Mouse (Mus musculus) cerebellum, adult 8-10 months (tissue): ENCODE measurements around the gene 6430550D23Rik.

Experiments
- DNase-seq: peaks from one replicate; pipeline ENCODE4 v3.0.0; 2022

Gene 6430550D23Rik

GRCm38 (mm10) chr2:156007888-156008532 is at the start of gene 6430550D23Rik, which contains the start of gene Ergic3:
Gene 6430550D23Rik, minus strand, starts transcription at chr2:156007977.
Gene Ergic3, plus strand, starts transcription at chr2:156008045.
- peak; percentile 97 for DNase-seq

GRCm38 (mm10) chr2:156052816-156053215 is 45.0 kb upstream of the 6430550D23Rik start, which contains the start of gene Fer1l4:
Gene Fer1l4, minus strand, starts transcription at chr2:156052947.
- no peak for DNase-seq

- DNase-seq = no peak
Observed at GRCm38 (mm10) chr2:156047929-156048328, 40.2 kb upstream of the 6430550D23Rik start.

GRCm38 (mm10) chr2:156042903-156043302 is 35.1 kb upstream of the 6430550D23Rik start:
- DNase-seq = no peak

- no peak for DNase-seq
Observed at GRCm38 (mm10) chr2:156039390-156039789, 31.6 kb upstream of the 6430550D23Rik start.

- DNase-seq = no peak
Observed at GRCm38 (mm10) chr2:156025482-156025881, 17.7 kb upstream of the 6430550D23Rik start.

- DNase-seq = no peak
Observed at GRCm38 (mm10) chr2:156021765-156022164, 14.0 kb upstream of the 6430550D23Rik start.

- no peak for DNase-seq
Observed at GRCm38 (mm10) chr2:156021219-156021618, 13.4 kb upstream of the 6430550D23Rik start.

GRCm38 (mm10) chr2:156018106-156018505 is 10.3 kb upstream of the 6430550D23Rik start:
- DNase-seq = no peak

GRCm38 (mm10) chr2:156005393-156005792 is 2.4 kb downstream of the 6430550D23Rik start:
- no peak for DNase-seq

- DNase-seq = peak; percentile 95
Observed at GRCm38 (mm10) chr2:155991863-155992321, 15.9 kb downstream of the 6430550D23Rik start.

- DNase-seq = peak; percentile 44
Observed at GRCm38 (mm10) chr2:155991151-155991550, 16.6 kb downstream of the 6430550D23Rik start.

- DNase-seq = peak; percentile 59
Observed at GRCm38 (mm10) chr2:155989085-155989484, 18.7 kb downstream of the 6430550D23Rik start.

GRCm38 (mm10) chr2:155987131-155987530 is 20.6 kb downstream of the 6430550D23Rik start:
- DNase-seq = no peak

- no peak for DNase-seq
Observed at GRCm38 (mm10) chr2:155985776-155986175, 22.0 kb downstream of the 6430550D23Rik start.

- DNase-seq = no peak
Observed at GRCm38 (mm10) chr2:155979328-155979991, 28.3 kb downstream of the 6430550D23Rik start.

- no peak for DNase-seq
Observed at GRCm38 (mm10) chr2:155974087-155974731, 33.6 kb downstream of the 6430550D23Rik start.

GRCm38 (mm10) chr2:155973348-155973747 is 34.4 kb downstream of the 6430550D23Rik start:
- DNase-seq = no peak

GRCm38 (mm10) chr2:155962991-155963390 is 44.8 kb downstream of the 6430550D23Rik start:
- DNase-seq = peak; percentile 38

- no peak for DNase-seq
Observed at GRCm38 (mm10) chr2:155961862-155962261, 45.9 kb downstream of the 6430550D23Rik start.

GRCm38 (mm10) chr2:155959981-155960380 is 47.8 kb downstream of the 6430550D23Rik start:
- no peak for DNase-seq

GRCm38 (mm10) chr2:155956134-155957059 is 51.4 kb downstream of the 6430550D23Rik start, which contains the start of gene Cep250:
Gene Cep250, plus strand, starts transcription at chr2:155956458.
- DNase-seq = peak; percentile 93
